Mouse (Mus musculus): ENCODE data around the gene Foxd3.

Gene Foxd3

DNA sequence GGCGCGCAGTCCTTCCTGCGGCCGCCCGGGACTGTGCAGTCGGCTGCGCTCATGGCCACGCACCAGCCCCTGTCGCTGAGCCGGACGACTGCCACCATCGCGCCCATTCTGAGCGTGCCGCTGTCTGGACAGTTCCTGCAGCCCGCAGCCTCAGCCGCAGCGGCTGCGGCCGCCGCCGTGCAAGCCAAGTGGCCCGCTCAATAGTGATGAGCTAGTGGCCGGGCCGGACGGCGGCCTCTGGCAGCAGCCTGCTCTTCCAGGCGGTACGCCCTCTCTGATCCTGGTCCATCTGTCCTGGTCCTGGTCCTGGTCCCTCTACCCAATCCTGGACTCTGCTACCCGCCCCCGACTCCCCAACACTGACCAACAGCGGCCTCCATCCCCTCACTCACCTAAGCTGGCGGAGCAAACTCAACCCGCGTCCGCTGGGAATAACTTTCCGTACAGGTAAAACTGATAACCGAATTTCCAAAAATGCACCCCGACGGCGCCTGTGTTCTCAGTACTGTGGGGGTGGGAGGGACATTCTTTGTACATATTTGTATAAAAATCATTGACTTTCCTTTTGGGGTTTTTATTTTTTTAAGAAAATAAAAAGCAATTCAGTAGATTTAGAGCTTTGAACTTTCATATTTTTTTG, 1.9 kb downstream of the Foxd3 start:
- peak; percentile 19 for DNase-seq (ENCODE audit: low spot score)

DNA sequence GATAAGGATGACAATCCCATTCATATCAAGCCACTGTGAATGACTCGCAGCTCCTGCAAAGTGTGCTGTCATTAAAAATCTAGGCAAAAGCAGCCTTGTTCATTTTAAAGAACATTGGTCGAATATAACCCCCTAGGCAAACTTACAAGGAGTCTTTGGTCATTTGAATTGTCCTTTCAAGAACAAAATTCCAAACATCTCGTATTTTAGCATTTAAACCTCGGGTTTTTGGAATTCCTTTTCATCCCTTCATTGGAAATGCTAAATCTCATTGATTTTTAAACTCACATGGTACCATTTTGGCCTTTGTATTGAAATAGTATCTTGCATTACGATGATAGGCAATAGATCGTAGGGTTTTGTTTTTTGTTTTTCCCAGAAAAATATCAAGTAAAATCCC, 2.8 kb downstream of the Foxd3 start:
- no peak for DNase-seq (ENCODE audit: low spot score)

DNA sequence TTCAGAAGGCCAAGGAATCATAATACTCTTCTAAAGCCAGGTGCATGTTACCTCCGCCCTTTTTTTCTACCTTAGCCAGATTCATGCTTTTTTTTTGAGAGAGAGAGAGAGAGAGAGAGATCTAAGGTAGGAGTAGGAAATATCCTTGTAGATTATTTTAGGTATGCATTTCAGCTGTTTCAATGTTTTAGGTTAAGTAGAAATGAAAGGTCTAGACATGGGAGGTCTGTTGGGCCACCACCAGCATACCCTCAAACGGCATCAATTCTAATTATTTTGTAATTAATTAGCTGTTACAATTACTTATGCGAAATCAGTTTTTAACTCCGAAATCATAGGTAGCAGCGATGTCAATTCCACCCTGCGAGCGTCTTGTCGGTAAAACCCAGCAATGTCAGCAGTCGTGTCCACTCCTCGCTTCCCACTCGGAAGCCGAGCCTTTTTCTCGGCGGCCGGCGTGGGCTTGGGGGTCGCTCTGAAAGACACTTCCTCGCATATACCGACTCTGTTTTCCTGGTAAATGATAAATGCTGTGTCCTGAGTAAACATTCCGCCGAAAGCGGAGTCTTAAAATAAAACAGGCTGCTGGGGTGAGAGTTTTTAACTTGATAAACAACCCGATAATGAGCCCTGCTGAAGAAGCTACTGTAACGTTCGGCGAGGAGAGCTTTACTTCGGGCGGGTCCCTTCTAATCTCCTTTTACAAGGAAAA, 3.4 kb downstream of the Foxd3 start:
- DNase-seq (ENCODE audit: low spot score): no peak

DNA sequence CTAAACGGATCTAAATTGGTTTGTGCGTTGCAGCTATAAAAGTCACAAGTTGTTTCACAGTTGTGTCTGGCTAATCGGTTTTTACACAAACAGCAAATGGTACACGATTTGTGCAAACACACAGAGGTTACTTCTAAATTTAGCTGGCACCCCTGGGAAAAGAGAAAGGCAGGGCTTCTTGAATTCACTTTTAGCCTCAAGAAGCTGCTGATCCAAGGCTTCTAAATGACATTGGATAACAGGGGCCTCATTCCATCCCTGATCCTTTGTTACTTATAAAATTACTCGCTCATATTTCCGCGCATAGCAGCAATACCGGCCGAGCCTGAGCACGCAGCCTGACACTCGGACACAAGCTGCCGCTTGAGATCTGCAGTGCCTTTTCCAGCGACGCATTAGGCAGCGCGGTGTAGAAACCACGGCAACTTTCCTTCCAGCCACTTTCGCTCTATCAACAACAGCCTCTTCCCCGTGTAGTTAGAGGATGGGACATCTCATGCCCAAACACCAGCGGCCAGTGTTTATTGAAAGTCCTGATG, 4.0 kb downstream of the Foxd3 start:
- DNase-seq (ENCODE audit: low spot score): peak; percentile 37

GRCm38 (mm10) chr4:99660981-99661380, 4.9 kb downstream of the Foxd3 start:
- peak; percentile 54 for DNase-seq (ENCODE audit: low spot score)

- DNase-seq (ENCODE audit: low spot score): no peak
These were observed 5.9 kb downstream of the Foxd3 start for GRCm38 (mm10) chr4:99661956-99662355.

- no peak for DNase-seq (ENCODE audit: low spot score)
These were observed 6.3 kb downstream of the Foxd3 start for GRCm38 (mm10) chr4:99662431-99662830.

DNA sequence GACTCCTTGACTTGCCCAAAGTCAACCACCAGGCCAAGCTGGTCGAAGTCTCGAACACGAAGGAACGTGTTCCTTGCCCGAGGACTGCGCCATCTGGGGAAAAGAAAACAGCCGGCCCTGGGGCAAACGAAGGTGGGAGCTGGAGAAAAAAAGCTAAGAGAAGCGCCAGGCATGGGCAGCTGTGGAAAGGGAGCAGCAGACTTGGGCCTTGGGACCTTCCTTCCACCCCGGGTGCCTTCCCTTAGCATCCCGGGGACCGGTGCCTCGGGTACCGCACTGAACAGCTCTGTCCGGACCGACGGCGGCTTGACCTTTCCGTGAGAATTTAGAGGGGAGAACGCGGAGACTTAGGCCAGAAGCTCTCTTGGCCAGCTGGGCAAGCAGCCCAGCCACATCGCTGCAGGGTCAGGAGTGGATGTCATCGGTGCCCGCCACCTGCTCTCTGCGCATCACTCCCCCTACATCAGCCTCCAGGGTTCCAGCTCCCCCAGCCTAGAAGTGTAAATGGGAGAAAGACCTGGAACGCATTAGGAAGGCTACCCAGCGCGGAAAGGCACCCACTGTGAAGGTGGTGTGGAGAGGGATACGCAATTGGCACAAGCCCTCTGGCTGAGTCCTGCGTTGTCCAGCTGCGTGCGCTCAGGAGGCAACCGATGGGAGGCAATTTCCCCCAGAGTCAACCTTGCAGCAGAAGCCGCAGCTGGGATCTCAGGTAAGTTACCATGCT, 6.9 kb downstream of the Foxd3 start:
- no peak for DNase-seq (ENCODE audit: low spot score)

DNA sequence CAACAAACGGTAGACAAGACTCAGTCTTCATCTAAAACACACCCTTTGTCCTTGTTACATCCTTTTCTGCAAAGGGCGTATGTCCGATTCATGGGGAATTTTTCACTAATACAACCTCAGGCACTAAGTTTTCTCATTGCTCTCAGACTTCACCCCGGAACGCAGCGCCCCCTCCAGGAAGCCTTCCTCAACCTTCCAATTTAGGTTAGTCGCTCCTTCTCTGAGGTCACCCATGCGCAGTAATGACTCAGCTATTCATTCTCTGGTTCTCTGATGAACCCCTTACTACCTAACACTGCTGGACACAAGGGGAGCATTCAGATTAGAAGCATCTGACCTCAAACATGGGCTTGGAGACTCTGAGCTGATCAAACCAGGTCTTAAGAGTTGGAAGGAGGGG, 7.6 kb downstream of the Foxd3 start:
- no peak for DNase-seq (ENCODE audit: low spot score)

GRCm38 (mm10) chr4:99670203-99670851, 14.2 kb downstream of the Foxd3 start:
- no peak for DNase-seq (ENCODE audit: low spot score)

DNA sequence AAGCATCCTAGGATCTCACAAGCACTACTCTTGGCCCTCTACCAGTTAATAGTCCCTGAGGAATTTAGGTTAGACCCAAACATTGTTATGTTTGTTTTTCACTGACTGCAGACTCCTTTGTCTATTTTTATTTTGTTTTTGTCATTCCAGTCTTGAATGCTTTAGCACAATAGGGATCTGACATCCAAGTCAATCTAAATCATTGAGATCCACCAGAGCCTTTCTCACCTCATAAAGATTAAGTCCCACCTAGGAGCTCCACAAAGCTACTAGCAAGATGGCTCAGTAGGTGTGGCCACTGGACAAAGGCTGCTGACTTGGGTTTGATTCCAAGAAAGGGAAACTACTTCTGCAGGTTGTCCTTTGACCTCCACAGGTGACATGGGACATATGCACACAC, 19.1 kb downstream of the Foxd3 start:
- DNase-seq (ENCODE audit: low spot score): no peak

GRCm38 (mm10) chr4:99683941-99684340, 27.8 kb downstream of the Foxd3 start:
- no peak for DNase-seq (ENCODE audit: low spot score)

DNA sequence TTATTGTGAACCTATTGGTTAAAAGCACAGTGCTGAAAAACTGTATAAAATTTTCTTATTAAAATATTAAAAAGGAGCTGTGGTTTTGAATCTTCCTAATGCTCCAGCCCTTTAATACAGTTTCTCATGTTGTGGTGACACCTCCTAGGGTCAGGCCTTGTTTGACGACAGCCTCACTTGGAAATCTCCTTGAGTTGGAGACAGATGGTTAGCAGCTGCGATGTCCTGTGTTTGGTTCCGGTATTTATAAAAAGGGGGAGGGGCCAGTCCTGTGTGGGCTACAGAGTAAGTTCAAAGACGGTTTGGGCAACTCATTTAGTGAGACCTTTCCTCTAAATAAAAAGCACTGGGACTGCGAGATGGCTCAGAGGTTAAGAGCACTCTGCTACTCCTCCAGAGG, 30.2 kb downstream of the Foxd3 start:
- DNase-seq (ENCODE audit: low spot score): no peak
